18 mouse cellular contexts compared by ENCODE assay signal in genomic region chr13:15054705-15055104, GRCm38 (mm10).
A peak's percentile ranks its signal among the peaks of the same experiment; 100 is the strongest.
DNase-seq lines count a peak whose midpoint lies in the region; ATAC-seq and TF ChIP-seq lines count a peak whose summit lies in the region.
"Had no signal": no experiment of that assay in that cellular context is flagged by ENCODE, and none has a peak within 500 bp of the region (broad histone marks: within the 10 kb centered on the region; RNA-seq: fewer than 3 reads in every experiment).

No protein-coding gene starts in this region.

- no peak overlapping the region for H3K9ac ChIP-seq in intestine, embryonic 14.5 days (ENCODE audit: low read length)
- H3K9ac ChIP-seq in intestine, postnatal 0 days (ENCODE audit: low read depth, low read length), result no peak overlapping the region
- H3K9ac ChIP-seq in intestine, embryonic 15.5 days, result no peak overlapping the region
- H3K9ac ChIP-seq in intestine, embryonic 16.5 days (ENCODE audit: low read depth, low read length), result no peak overlapping the region
- H3K9ac ChIP-seq: embryonic facial prominence, embryonic 13.5 days; forebrain, embryonic 13.5 days; forebrain, embryonic 15.5 days; forebrain, postnatal 0 days had no signal

- H3K4me2 ChIP-seq in intestine, embryonic 14.5 days (ENCODE audit: low read length), result no peak overlapping the region
- no peak overlapping the region for H3K4me2 ChIP-seq in intestine, postnatal 0 days (replicated peaks; ENCODE audit: low read depth)
- H3K4me2 ChIP-seq in intestine, embryonic 15.5 days (replicated peaks), result no peak overlapping the region
- no peak overlapping the region for H3K4me2 ChIP-seq in intestine, embryonic 16.5 days (ENCODE audit: low read depth, low read length)
- H3K4me2 ChIP-seq: embryonic facial prominence, embryonic 13.5 days; forebrain, embryonic 13.5 days; forebrain, embryonic 15.5 days had no signal

- H3K27ac ChIP-seq in intestine, embryonic 14.5 days (ENCODE audit: low read depth), result no peak overlapping the region
- H3K27ac ChIP-seq in intestine, postnatal 0 days (ENCODE audit: low read depth, low read length), result no peak overlapping the region
- no peak overlapping the region for H3K27ac ChIP-seq in intestine, embryonic 15.5 days
- H3K27ac ChIP-seq in intestine, embryonic 16.5 days (ENCODE audit: low read length), result no peak overlapping the region
- H3K27ac ChIP-seq: embryonic facial prominence, embryonic 13.5 days; forebrain, embryonic 13.5 days; forebrain, embryonic 15.5 days had no signal

- DNase-seq in intestine, embryonic 14.5 days (ENCODE audit: low spot score), result no peak
- no peak for DNase-seq in cerebellum, adult 11 months
- DNase-seq in layer of hippocampus, adult 9-11 months, result no peak
- DNase-seq: adrenal gland, adult 2 months; adrenal gland, postnatal 10 days; adrenal gland, postnatal 25 days; cerebellum, adult 11-12 months; cerebellum, adult 2 months; cerebellum, adult 9-10 months; cerebellum, postnatal 10 days; cerebellum, postnatal 25 days; forebrain, postnatal 0 days had no signal

- WGBS in intestine, embryonic 14.5 days, result 35% methylated on average over 3 of the region's 3 CpGs
- WGBS in intestine, postnatal 0 days, result 65% methylated on average over 3 of the region's 3 CpGs
- 56% methylated on average over 3 of the region's 3 CpGs for WGBS in intestine, embryonic 15.5 days
- 54% methylated on average over 3 of the region's 3 CpGs for WGBS in intestine, embryonic 16.5 days

- no peaks in the 10 kb centered on the region for H3K27me3 ChIP-seq in intestine, embryonic 14.5 days (replicated peaks; ENCODE audit: control insufficient read depth, insufficient read depth, low read length)
- no peaks in the 10 kb centered on the region for H3K27me3 ChIP-seq in intestine, postnatal 0 days (replicated peaks; ENCODE audit: control insufficient read depth, insufficient read depth, low read length)
- H3K27me3 ChIP-seq in intestine, embryonic 15.5 days (replicated peaks), result no peaks in the 10 kb centered on the region
- no peaks in the 10 kb centered on the region for H3K27me3 ChIP-seq in intestine, embryonic 16.5 days (replicated peaks; ENCODE audit: control insufficient read depth, insufficient read depth, low read length)
- H3K27me3 ChIP-seq: embryonic facial prominence, embryonic 13.5 days; forebrain, embryonic 13.5 days; forebrain, embryonic 15.5 days had no signal

- peak; percentile 73; the same call in 1 of the 2 replicates for ATAC-seq in intestine, embryonic 14.5 days (replicated peaks; ENCODE audit: low FRiP score, low TSS enrichment, low read depth)
- no peak for ATAC-seq in intestine, postnatal 0 days
- ATAC-seq in intestine, embryonic 15.5 days, result peak; percentile 28; the same call in 1 of the 2 replicates
- 0 out of 2 replicates have a peak, but pooled peaks have one; percentile 13 for ATAC-seq in intestine, embryonic 16.5 days
- ATAC-seq: forebrain, embryonic 13.5 days; forebrain, embryonic 15.5 days; forebrain, postnatal 0 days had no signal

- H3K4me1 ChIP-seq in intestine, embryonic 14.5 days (replicated peaks; ENCODE audit: control insufficient read depth, insufficient read depth, low read length), result 0 out of 2 replicates have a peak, but pooled peaks cover 9% of the 10 kb centered on the region
- H3K4me1 ChIP-seq in intestine, postnatal 0 days (replicated peaks; ENCODE audit: control insufficient read depth, insufficient read depth, low read length), result no peaks in the 10 kb centered on the region
- no peaks in the 10 kb centered on the region; the same call in 1 of the 2 replicates for H3K4me1 ChIP-seq in intestine, embryonic 15.5 days (replicated peaks)
- H3K4me1 ChIP-seq in intestine, embryonic 16.5 days (ENCODE audit: control insufficient read depth, insufficient read depth, low read length), result no peaks in the 10 kb centered on the region

- no peaks in the 10 kb centered on the region for H3K36me3 ChIP-seq in intestine, embryonic 14.5 days (ENCODE audit: control insufficient read depth, insufficient read depth, low read length)
- no peaks in the 10 kb centered on the region for H3K36me3 ChIP-seq in intestine, postnatal 0 days (ENCODE audit: control insufficient read depth, insufficient read depth)
- no peaks in the 10 kb centered on the region for H3K36me3 ChIP-seq in intestine, embryonic 15.5 days
- no peaks in the 10 kb centered on the region for H3K36me3 ChIP-seq in intestine, embryonic 16.5 days (ENCODE audit: control insufficient read depth, insufficient read depth, low read length)
- H3K36me3 ChIP-seq: embryonic facial prominence, embryonic 13.5 days; forebrain, embryonic 15.5 days had no signal

- no peak for TF ChIP-seq CTCF in intestine, postnatal 0 days (IDR thresholded peaks at IDR 0.05; ENCODE audit: low read depth)

- no peaks in the 10 kb centered on the region for H3K9me3 ChIP-seq in intestine, embryonic 14.5 days (ENCODE audit: control insufficient read depth, low read length)
- H3K9me3 ChIP-seq in intestine, postnatal 0 days (ENCODE audit: control insufficient read depth), result no peaks in the 10 kb centered on the region
- no peaks in the 10 kb centered on the region for H3K9me3 ChIP-seq in intestine, embryonic 15.5 days
- no peaks in the 10 kb centered on the region for H3K9me3 ChIP-seq in intestine, embryonic 16.5 days (ENCODE audit: control insufficient read depth, low read length)
- H3K9me3 ChIP-seq: embryonic facial prominence, embryonic 13.5 days; forebrain, embryonic 13.5 days; forebrain, embryonic 15.5 days had no signal

- no peak overlapping the region for H3K4me3 ChIP-seq in intestine, embryonic 14.5 days (ENCODE audit: low read depth, low read length)
- H3K4me3 ChIP-seq in intestine, postnatal 0 days (ENCODE audit: low read depth, low read length), result no peak overlapping the region
- H3K4me3 ChIP-seq in intestine, embryonic 15.5 days (replicated peaks), result no peak overlapping the region
- no peak overlapping the region for H3K4me3 ChIP-seq in intestine, embryonic 16.5 days (ENCODE audit: low read length)
- H3K4me3 ChIP-seq: embryonic facial prominence, embryonic 13.5 days; forebrain, embryonic 13.5 days; forebrain, embryonic 15.5 days had no signal
